Mouse (Mus musculus) lung, postnatal 0 days (tissue): ENCODE data around the gene Gm47995. TPM values are rescaled to one million over a fixed set of nuclear protein-coding genes. Genes with fewer than 3 reads are reported as not detected.
"Not testable (repeated sequence)": the region's sequence is repeated elsewhere in the genome, so short reads cannot be mapped to it uniquely, and the experiment has no call there.

Source experiments
- ATAC-seq: fragments of 200-750 bp; cut with Nextera tagmentation; 2 replicates; pipeline ENCODE4 v1.8.0; 2017; ENCODE audit warnings: moderate library complexity
- DNase-seq: peaks from one replicate; pipeline ENCODE4 v3.0.0-alpha.2; 2016; ENCODE audit warnings: low spot score
- H3K27ac ChIP-seq: fragments of 300-500 bp; sonication (generic); 2 replicates; pipeline ENCODE4 v1.5.1; 2014; ENCODE audit warnings: antibody characterized with exemption, mild to moderate bottlenecking, low read length, mixed read lengths
- H3K27me3 ChIP-seq: fragments of 300-500 bp; sonication (generic); replicated peaks from 2 replicates; pipeline ENCODE4 v1.6.1; 2014; ENCODE audit warnings: low read length, mixed read lengths; ENCODE audit not compliant: insufficient read depth
- H3K36me3 ChIP-seq: fragments of 300-500 bp; sonication (generic); 2 replicates; pipeline ENCODE4 v1.6.1; 2014; ENCODE audit warnings: low read length, mixed read lengths; ENCODE audit not compliant: insufficient read depth
- H3K4me1 ChIP-seq: fragments of 300-500 bp; sonication (generic); 2 replicates; pipeline ENCODE4 v1.6.1; 2014; ENCODE audit warnings: antibody characterized with exemption, low read depth, low read length, mixed read lengths; ENCODE audit not compliant: insufficient read depth
- H3K4me2 ChIP-seq: fragments of 300-500 bp; sonication (generic); replicated peaks from 2 replicates; pipeline ENCODE4 v1.6.1; 2014; ENCODE audit warnings: low read depth, mild to moderate bottlenecking, low read length, moderate library complexity, mixed read lengths
- H3K4me3 ChIP-seq: fragments of 300-500 bp; sonication (generic); 2 replicates; pipeline ENCODE4 v1.5.1; 2014; ENCODE audit warnings: low read depth, low read length
- H3K9ac ChIP-seq: fragments of 300-500 bp; sonication (generic); replicated peaks from 2 replicates; pipeline ENCODE4 v1.6.1; 2014; ENCODE audit warnings: low read depth, mild to moderate bottlenecking
- H3K9me3 ChIP-seq: fragments of 300-500 bp; sonication (generic); 2 replicates; pipeline ENCODE4 v1.6.1; 2016; ENCODE audit warnings: low read length, mixed read lengths
- CTCF ChIP-seq: IDR thresholded peaks from 2 replicates; pipeline ENCODE4 v1.5.1; 2016; ENCODE audit warnings: antibody characterized with exemption, mild to moderate bottlenecking
- EP300 ChIP-seq: IDR thresholded peaks from 2 replicates; pipeline ENCODE4 v1.6.1; 2016; ENCODE audit warnings: antibody characterized with exemption, mild to moderate bottlenecking, control low read depth
- WGBS: fragments of 180-500 bp; shearing (Covaris S2); extraction: QIAGEN DNeasy Blood & Tissue Kit; methylation state at CpG from one replicate; pipeline ENCODE4 v1.1.7; 2014; 5-methylcytosine and 5-hydroxymethylcytosine counted together
- polyA plus RNA-seq: library from polyadenylated mRNA; unstranded; fragments of >200 nt; fragmentation: Nextera tagmentation; extraction: Ambion mirVana; gene quantifications from 2 replicates; pipeline ENCODE4 v1.2.1, GENCODE M21; 2015

Gene Gm47995
- polyA plus RNA-seq, 1 experiment from 2014 or later: 0.13 TPM

DNA sequence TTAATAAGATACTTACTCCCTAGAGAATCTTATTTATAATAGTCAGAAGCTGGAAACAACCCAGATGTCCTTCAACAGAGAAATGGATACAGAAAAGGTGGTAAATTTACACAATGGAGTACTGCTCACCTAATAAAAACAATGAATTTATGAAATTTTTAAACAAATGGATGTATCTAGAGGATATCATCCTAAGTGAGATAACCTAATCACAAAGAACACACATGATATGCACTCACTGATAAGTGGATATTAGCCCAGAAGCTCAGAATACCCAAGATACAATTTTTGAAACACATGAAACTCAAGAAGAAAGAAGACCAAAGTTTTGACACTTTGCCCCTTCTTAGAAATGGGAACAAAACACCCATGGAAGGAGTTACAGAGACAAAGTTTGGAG is 10.7 kb downstream of the Gm47995 start:
- DNase-seq, H3K27me3 ChIP-seq: not testable (repeated sequence)

GRCm38 (mm10) chr1:151209824-151210355 is 11.6 kb downstream of the Gm47995 start, which contains the start of gene Gm47996:
Gene Gm47996 (plus strand): TSS chr1:151210131.
- not testable (repeated sequence) for H3K27me3 ChIP-seq, H3K4me3 ChIP-seq, H3K9ac ChIP-seq, H3K9me3 ChIP-seq, ATAC-seq, H3K27ac ChIP-seq, DNase-seq, H3K4me1 ChIP-seq, H3K36me3 ChIP-seq, H3K4me2 ChIP-seq
- 84% methylated on average over 4 of the region's 8 CpGs for WGBS

More for the DNA sequence above, 10.7 kb downstream of the Gm47995 start:
- not testable (repeated sequence) for H3K27ac ChIP-seq, H3K36me3 ChIP-seq, H3K4me1 ChIP-seq, H3K9ac ChIP-seq, H3K9me3 ChIP-seq, H3K4me2 ChIP-seq, ATAC-seq, H3K4me3 ChIP-seq

- not testable (repeated sequence) for H3K9ac ChIP-seq
Measured at GRCm38 (mm10) chr1:151211666-151212065, 13.4 kb downstream of the Gm47995 start.

GRCm38 (mm10) chr1:151214862-151215261 is 16.6 kb downstream of the Gm47995 start:
- DNase-seq: no peak
- ATAC-seq: no peak
- Histone ChIP-seq H3K27ac (no peak overlapping the region), H3K9ac (no peak overlapping the region), H3K27me3 (no peaks in the 10 kb centered on the region), H3K36me3 (no peaks in the 10 kb centered on the region), H3K4me3 (no peak overlapping the region), H3K4me2 (no peak overlapping the region), H3K9me3 (no peaks in the 10 kb centered on the region), H3K4me1 (no peaks in the 10 kb centered on the region)
- no peak for TF ChIP-seq EP300
- TF ChIP-seq CTCF: no peak
- 65% methylated on average over 2 of the region's 2 CpGs for WGBS

More at GRCm38 (mm10) chr1:151211666-151212065, 13.4 kb downstream of the Gm47995 start:
- not testable (repeated sequence) for H3K4me3 ChIP-seq, H3K9me3 ChIP-seq, H3K4me1 ChIP-seq, H3K4me2 ChIP-seq, ATAC-seq, H3K36me3 ChIP-seq, H3K27me3 ChIP-seq, DNase-seq, H3K27ac ChIP-seq
- 80% methylated on average over 5 of the region's 5 CpGs for WGBS

DNA sequence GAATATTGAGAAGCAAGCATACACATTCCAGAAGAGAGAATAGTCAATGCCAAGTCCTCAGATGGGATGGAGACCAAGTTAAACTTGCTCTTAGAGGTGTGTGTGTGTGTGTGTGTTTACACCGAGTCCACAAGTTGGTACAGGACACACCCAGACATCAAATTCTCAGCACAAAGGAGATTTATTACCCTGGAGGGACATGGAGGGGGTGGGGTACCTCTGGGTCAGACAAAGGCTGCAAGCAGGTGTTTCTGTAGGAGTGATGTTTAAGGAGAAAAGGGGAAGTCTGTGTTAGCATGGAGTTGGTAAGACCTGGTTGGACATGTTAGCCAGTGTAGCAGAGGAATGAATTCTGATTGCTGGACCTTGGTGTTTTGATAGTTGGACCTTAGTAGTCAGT is 17.7 kb downstream of the Gm47995 start:
- no peak for ATAC-seq
- Histone ChIP-seq H3K9me3 (no peaks in the 10 kb centered on the region), H3K4me1 (no peaks in the 10 kb centered on the region), H3K36me3 (no peaks in the 10 kb centered on the region), H3K27me3 (no peaks in the 10 kb centered on the region), H3K9ac (no peak overlapping the region), H3K4me2 (no peak overlapping the region), H3K27ac (no peak overlapping the region), H3K4me3 (no peak overlapping the region)
- 27% methylated on average over 1 of the region's 1 CpGs for WGBS
- no peak for TF ChIP-seq EP300
- TF ChIP-seq CTCF: no peak
- DNase-seq: no peak

GRCm38 (mm10) chr1:151216417-151216816 is 18.2 kb downstream of the Gm47995 start:
- Histone ChIP-seq H3K27me3 (no peaks in the 10 kb centered on the region), H3K4me3 (no peak overlapping the region), H3K4me1 (no peaks in the 10 kb centered on the region), H3K36me3 (no peaks in the 10 kb centered on the region), H3K9ac (no peak overlapping the region), H3K9me3 (no peaks in the 10 kb centered on the region), H3K4me2 (no peak overlapping the region), H3K27ac (no peak overlapping the region)
- TF ChIP-seq CTCF: no peak
- WGBS: 70% methylated on average over 3 of the region's 3 CpGs
- no peak for DNase-seq
- no peak for ATAC-seq

DNA sequence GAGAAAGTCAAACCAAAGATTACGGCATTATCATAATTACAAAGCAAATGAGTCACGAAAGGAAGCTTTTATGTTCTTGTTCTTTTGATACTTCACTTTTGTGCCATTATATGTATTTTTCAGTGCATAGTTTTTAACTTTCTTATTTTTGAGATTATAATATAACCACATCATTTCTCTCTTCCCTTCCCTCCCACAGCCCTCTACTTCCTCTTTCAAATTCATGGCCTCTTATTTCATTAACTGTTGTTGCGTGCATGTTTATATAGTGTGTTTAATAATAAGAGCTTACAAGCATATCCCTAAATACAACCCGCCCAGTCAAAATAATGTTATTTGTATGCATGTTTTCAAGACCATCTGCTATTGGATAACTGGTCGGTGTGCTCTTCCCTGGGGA is 20.8 kb downstream of the Gm47995 start:
- no peak overlapping the region for H3K4me3 ChIP-seq
- DNase-seq (no peak), ATAC-seq (no peak)
- H3K36me3 ChIP-seq: no peaks in the 10 kb centered on the region
- no peak overlapping the region for H3K4me2 ChIP-seq
- no peaks in the 10 kb centered on the region for H3K4me1 ChIP-seq
- no peak for TF ChIP-seq CTCF
- no peak for TF ChIP-seq EP300
- WGBS: 85% methylated on average over 5 of the region's 5 CpGs
- H3K27ac ChIP-seq: no peak overlapping the region
- no peaks in the 10 kb centered on the region for H3K9me3 ChIP-seq
- no peak overlapping the region for H3K9ac ChIP-seq
- H3K27me3 ChIP-seq: no peaks in the 10 kb centered on the region
